ENCODE assay signal across 27 mouse cellular contexts in the genomic region with DNA sequence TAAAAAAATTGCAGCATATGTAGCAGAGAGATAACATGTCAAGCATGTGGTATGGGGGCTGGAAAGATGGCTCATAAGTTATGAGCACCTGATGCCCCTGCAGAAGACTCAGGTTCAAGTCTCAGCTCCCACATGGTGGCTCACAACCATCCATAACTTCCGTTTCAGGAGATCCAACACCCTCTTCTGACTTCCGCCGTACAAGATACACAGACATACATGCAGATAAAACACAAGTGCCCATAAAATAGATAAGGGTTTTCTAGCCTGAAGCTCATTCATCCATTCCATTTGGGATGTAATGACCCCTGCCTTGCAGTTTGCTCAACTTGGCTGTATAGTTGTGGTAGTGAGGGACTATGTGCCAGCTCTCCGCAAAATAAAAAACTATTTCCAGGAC.
"Had no signal": no experiment of that assay in that cellular context is flagged by ENCODE, and none has a peak within 500 bp of the region (broad histone marks: within the 10 kb centered on the region; RNA-seq: fewer than 3 reads in every experiment).

No protein-coding gene starts in this region.

- H3K4me2 ChIP-seq: embryonic facial prominence, embryonic 12.5 days; embryonic facial prominence, embryonic 13.5 days; embryonic facial prominence, embryonic 15.5 days; forebrain, embryonic 12.5 days; forebrain, embryonic 13.5 days; forebrain, embryonic 15.5 days had no signal

- H3K36me3 ChIP-seq: embryonic facial prominence, embryonic 10.5 days; embryonic facial prominence, embryonic 12.5 days; embryonic facial prominence, embryonic 13.5 days; embryonic facial prominence, embryonic 15.5 days; forebrain, embryonic 10.5 days; forebrain, embryonic 12.5 days; forebrain, embryonic 15.5 days had no signal

- H3K27me3 ChIP-seq: embryonic facial prominence, embryonic 12.5 days; embryonic facial prominence, embryonic 13.5 days; embryonic facial prominence, embryonic 15.5 days; forebrain, embryonic 12.5 days; forebrain, embryonic 13.5 days; forebrain, embryonic 15.5 days had no signal

- DNase-seq: cerebellum, adult 9-10 months; cerebellum, adult 9-11 months; cerebellum, postnatal 10 days; cerebellum, postnatal 14 days; cerebellum, postnatal 25 days; cerebellum, postnatal 36 days; embryo, embryonic 11 days; forebrain, postnatal 0 days; gastrocnemius, adult 2 months; gastrocnemius, postnatal 10 days; gastrocnemius, postnatal 14 days; gastrocnemius, postnatal 25 days; gastrocnemius, postnatal 36 days; heart, adult 11 months; heart, adult 18-20 months; heart, adult 2 months had no signal

- H3K9me3 ChIP-seq: embryonic facial prominence, embryonic 12.5 days; forebrain, embryonic 15.5 days had no signal

- H3K9ac ChIP-seq: embryonic facial prominence, embryonic 12.5 days; embryonic facial prominence, embryonic 13.5 days; embryonic facial prominence, embryonic 15.5 days; forebrain, embryonic 12.5 days; forebrain, embryonic 13.5 days; forebrain, embryonic 15.5 days; forebrain, postnatal 0 days had no signal

- H3K27ac ChIP-seq: embryonic facial prominence, embryonic 10.5 days; embryonic facial prominence, embryonic 12.5 days; embryonic facial prominence, embryonic 13.5 days; embryonic facial prominence, embryonic 15.5 days; forebrain, embryonic 10.5 days; forebrain, embryonic 12.5 days; forebrain, embryonic 13.5 days; forebrain, embryonic 15.5 days; gastrocnemius, adult 2 months; heart, adult 2 months had no signal

- H3K4me1 ChIP-seq: embryonic facial prominence, embryonic 12.5 days; forebrain, embryonic 12.5 days; forebrain, embryonic 13.5 days; forebrain, embryonic 15.5 days had no signal

- ATAC-seq: forebrain, embryonic 13.5 days; forebrain, embryonic 14.5 days; forebrain, embryonic 15.5 days; forebrain, embryonic 16.5 days; forebrain, postnatal 0 days had no signal

- H3K4me3 ChIP-seq: embryonic facial prominence, embryonic 10.5 days; embryonic facial prominence, embryonic 12.5 days; embryonic facial prominence, embryonic 13.5 days; embryonic facial prominence, embryonic 15.5 days; erythroblast, embryonic 14.5 days; forebrain, embryonic 10.5 days; forebrain, embryonic 12.5 days; forebrain, embryonic 13.5 days; forebrain, embryonic 15.5 days; gastrocnemius, adult 2 months; heart, adult 2 months had no signal
